Mouse (Mus musculus) neural tube, embryonic 14.5 days (tissue): ENCODE data around the gene Chd9. TPM values are rescaled to one million over a fixed set of nuclear protein-coding genes. Genes with fewer than 3 reads are reported as not detected.

Experiments
- ATAC-seq: fragments of 200-750 bp; cut with Nextera tagmentation; 2 replicates; pipeline ENCODE4 v1.8.0; 2017; ENCODE audit warnings: low read depth, mild to moderate bottlenecking, moderate TSS enrichment, moderate library complexity
- H3K27ac ChIP-seq: fragments of 300-500 bp; sonication (generic); 2 replicates; pipeline ENCODE4 v1.5.1; 2014; ENCODE audit warnings: low read depth, mild to moderate bottlenecking, control low read depth, low read length, moderate library complexity, mixed read lengths
- H3K27me3 ChIP-seq: fragments of 300-500 bp; sonication (generic); 2 replicates; pipeline ENCODE4 v1.6.1; 2014; ENCODE audit warnings: low read length; ENCODE audit not compliant: control insufficient read depth, insufficient read depth
- H3K36me3 ChIP-seq: fragments of 300-500 bp; sonication (generic); 2 replicates; pipeline ENCODE4 v1.6.1; 2014; ENCODE audit warnings: low read length, mixed read lengths; ENCODE audit not compliant: control insufficient read depth, insufficient read depth
- H3K4me1 ChIP-seq: fragments of 300-500 bp; sonication (generic); 2 replicates; pipeline ENCODE4 v1.6.1; 2014; ENCODE audit warnings: low read length; ENCODE audit not compliant: control insufficient read depth, insufficient read depth
- H3K4me2 ChIP-seq: fragments of 300-500 bp; sonication (generic); 2 replicates; pipeline ENCODE4 v1.6.1; 2014; ENCODE audit warnings: mild to moderate bottlenecking, low read depth, low read length, control low read depth
- H3K4me3 ChIP-seq: fragments of 300-500 bp; sonication (generic); 2 replicates; pipeline ENCODE4 v1.5.1; 2014; ENCODE audit warnings: low read depth, low read length, control low read depth, mixed read lengths
- H3K9ac ChIP-seq: fragments of 300-500 bp; sonication (generic); replicated peaks from 2 replicates; pipeline ENCODE4 v1.6.1; 2014; ENCODE audit warnings: low read depth, mild to moderate bottlenecking, control low read depth, low read length, mixed read lengths
- H3K9me3 ChIP-seq: fragments of 300-500 bp; sonication (generic); 2 replicates; pipeline ENCODE4 v1.6.1; 2016; ENCODE audit warnings: low read length; ENCODE audit not compliant: control insufficient read depth
- WGBS: fragments of 180-500 bp; shearing (Covaris S2); extraction: QIAGEN DNeasy Blood & Tissue Kit; methylation state at CpG from one replicate; pipeline ENCODE4 v1.1.7; 2014; 5-methylcytosine and 5-hydroxymethylcytosine counted together
- polyA plus RNA-seq: library from polyadenylated mRNA; unstranded; fragments of >200 nt; fragmentation: Nextera tagmentation; extraction: Ambion mirVana; gene quantifications from 2 replicates; pipeline ENCODE4 v1.2.1, GENCODE M21; 2014

Gene Chd9
- polyA plus RNA-seq, 1 experiment from 2014 or later: 112 TPM

GRCm38 (mm10) chr8:90862038-90862437 lies 33.9 kb downstream of the Chd9 start:
- Histone ChIP-seq H3K27me3 (no peaks in the 10 kb centered on the region), H3K4me2 (0 out of 2 replicates have a peak overlapping the region, but pooled peaks have one; percentile 0), H3K9me3 (no peaks in the 10 kb centered on the region), H3K4me3 (no peak overlapping the region), H3K36me3 (no peaks in the 10 kb centered on the region), H3K4me1 (peaks cover 21% of the 10 kb centered on the region), H3K27ac (peak overlapping the region; percentile 81), H3K9ac (no peak overlapping the region)
- ATAC-seq: peak; percentile 97
- 2% methylated on average over 9 of the region's 9 CpGs for WGBS

- Histone ChIP-seq H3K4me2 (no peak overlapping the region), H3K27ac (no peak overlapping the region), H3K4me1 (peaks cover 34% of the 10 kb centered on the region), H3K27me3 (no peaks in the 10 kb centered on the region), H3K9me3 (no peaks in the 10 kb centered on the region), H3K9ac (no peak overlapping the region), H3K36me3 (no peaks in the 10 kb centered on the region), H3K4me3 (no peak overlapping the region)
- no peak for ATAC-seq
- 94% methylated on average over 2 of the region's 2 CpGs for WGBS
Observed at GRCm38 (mm10) chr8:90867061-90867460, 38.9 kb downstream of the Chd9 start.

- Histone ChIP-seq H3K4me1 (peaks cover 27% of the 10 kb centered on the region), H3K36me3 (no peaks in the 10 kb centered on the region), H3K27ac (no peak overlapping the region), H3K4me2 (no peak overlapping the region), H3K9ac (no peak overlapping the region), H3K9me3 (no peaks in the 10 kb centered on the region), H3K27me3 (no peaks in the 10 kb centered on the region), H3K4me3 (no peak overlapping the region)
- 89% methylated on average over 4 of the region's 4 CpGs for WGBS
- ATAC-seq: no peak
Observed at GRCm38 (mm10) chr8:90867911-90868310, 39.8 kb downstream of the Chd9 start.

- no peak overlapping the region for H3K4me3 ChIP-seq
- no peak overlapping the region for H3K4me2 ChIP-seq
- no peaks in the 10 kb centered on the region for H3K36me3 ChIP-seq
- ATAC-seq: no peak
- no peak overlapping the region for H3K27ac ChIP-seq
- WGBS: 75% methylated on average over 4 of the region's 4 CpGs
- no peaks in the 10 kb centered on the region for H3K27me3 ChIP-seq
- no peaks in the 10 kb centered on the region for H3K9me3 ChIP-seq
- no peak overlapping the region for H3K9ac ChIP-seq
- H3K4me1 ChIP-seq: peaks cover 27% of the 10 kb centered on the region
Observed at GRCm38 (mm10) chr8:90868334-90868733, 40.2 kb downstream of the Chd9 start.

- Histone ChIP-seq H3K9ac (no peak overlapping the region), H3K4me1 (peaks cover 27% of the 10 kb centered on the region), H3K4me2 (no peak overlapping the region), H3K9me3 (no peaks in the 10 kb centered on the region), H3K27me3 (no peaks in the 10 kb centered on the region), H3K36me3 (no peaks in the 10 kb centered on the region), H3K4me3 (no peak overlapping the region), H3K27ac (peak overlapping the region; percentile 87)
- peak; percentile 57; the same call in 1 of the 2 replicates for ATAC-seq
- WGBS: 23% methylated on average over 18 of the region's 18 CpGs
Observed at GRCm38 (mm10) chr8:90869071-90869919, 41.1 kb downstream of the Chd9 start.

GRCm38 (mm10) chr8:90869920-90870777 lies 42.0 kb downstream of the Chd9 start:
- no peaks in the 10 kb centered on the region for H3K27me3 ChIP-seq
- H3K9ac ChIP-seq: 0 out of 2 replicates have a peak overlapping the region, but pooled peaks have one; percentile 7
- H3K4me3 ChIP-seq: no peak overlapping the region
- H3K4me2 ChIP-seq: peak overlapping the region; percentile 36; the same call in 1 of the 2 replicates
- WGBS: 5% methylated on average over 22 of the region's 22 CpGs
- no peaks in the 10 kb centered on the region for H3K36me3 ChIP-seq
- peak overlapping the region; percentile 87 for H3K27ac ChIP-seq
- peaks cover 27% of the 10 kb centered on the region for H3K4me1 ChIP-seq
- no peaks in the 10 kb centered on the region for H3K9me3 ChIP-seq
- ATAC-seq: peak; percentile 86

- Histone ChIP-seq H3K9ac (no peak overlapping the region), H3K27me3 (no peaks in the 10 kb centered on the region), H3K9me3 (no peaks in the 10 kb centered on the region), H3K36me3 (no peaks in the 10 kb centered on the region), H3K4me2 (no peak overlapping the region), H3K4me1 (peaks cover 34% of the 10 kb centered on the region), H3K27ac (no peak overlapping the region; the same call in 1 of the 2 replicates), H3K4me3 (no peak overlapping the region)
- ATAC-seq: no peak
- 45% methylated on average over 6 of the region's 6 CpGs for WGBS
Observed at GRCm38 (mm10) chr8:90871375-90872080, 43.4 kb downstream of the Chd9 start.

- H3K9ac ChIP-seq: no peak overlapping the region
- peaks cover 47% of the 10 kb centered on the region for H3K4me1 ChIP-seq
- WGBS: 92% methylated on average over 4 of the region's 4 CpGs
- H3K27ac ChIP-seq: no peak overlapping the region
- H3K4me3 ChIP-seq: no peak overlapping the region
- H3K4me2 ChIP-seq: no peak overlapping the region
- H3K27me3 ChIP-seq: no peaks in the 10 kb centered on the region
- H3K36me3 ChIP-seq: no peaks in the 10 kb centered on the region
- H3K9me3 ChIP-seq: no peaks in the 10 kb centered on the region
- ATAC-seq: no peak
Observed at GRCm38 (mm10) chr8:90873051-90873450, 44.9 kb downstream of the Chd9 start.
